Mouse (Mus musculus): ENCODE results near the gene Npnt.
A peak's percentile ranks its signal among the peaks of the same experiment; 100 is the strongest.

The Npnt gene

GRCm38 (mm10) chr3:132855458-132856212 is 94.5 kb downstream of the Npnt start:
- DNase-seq, result peak; percentile 52

GRCm38 (mm10) chr3:132854271-132854670 is 95.8 kb downstream of the Npnt start:
- DNase-seq, result no peak

- peak; percentile 65 for DNase-seq
Observed at GRCm38 (mm10) chr3:132851841-132852728, 98.0 kb downstream of the Npnt start.

- no peak for DNase-seq
Observed at GRCm38 (mm10) chr3:132851417-132851816, 98.7 kb downstream of the Npnt start.

- DNase-seq, result no peak
Observed at GRCm38 (mm10) chr3:132850431-132850830, 99.7 kb downstream of the Npnt start.

GRCm38 (mm10) chr3:132849669-132850068 is 100.4 kb downstream of the Npnt start:
- DNase-seq, result no peak

GRCm38 (mm10) chr3:132842676-132843075 is 107.4 kb downstream of the Npnt start:
- DNase-seq, result no peak

GRCm38 (mm10) chr3:132839516-132839915 is 110.6 kb downstream of the Npnt start:
- DNase-seq, result no peak

- DNase-seq, result no peak
Observed at GRCm38 (mm10) chr3:132838656-132839417, 111.3 kb downstream of the Npnt start.

- DNase-seq, result no peak
Observed at GRCm38 (mm10) chr3:132837134-132837533, 113.0 kb downstream of the Npnt start.

GRCm38 (mm10) chr3:132835118-132835794 is 114.8 kb downstream of the Npnt start:
- DNase-seq, result peak; percentile 25

Measured in lung, postnatal 36 days (tissue).